Mouse (Mus musculus): Measurements from ENCODE around the gene Decr2.
A peak's percentile ranks its signal among the peaks of the same experiment; 100 is the strongest.
"Not testable (repeated sequence)": the region's sequence is repeated elsewhere in the genome, so short reads cannot be mapped to it uniquely, and the experiment has no call there.

Decr2 gene

DNA sequence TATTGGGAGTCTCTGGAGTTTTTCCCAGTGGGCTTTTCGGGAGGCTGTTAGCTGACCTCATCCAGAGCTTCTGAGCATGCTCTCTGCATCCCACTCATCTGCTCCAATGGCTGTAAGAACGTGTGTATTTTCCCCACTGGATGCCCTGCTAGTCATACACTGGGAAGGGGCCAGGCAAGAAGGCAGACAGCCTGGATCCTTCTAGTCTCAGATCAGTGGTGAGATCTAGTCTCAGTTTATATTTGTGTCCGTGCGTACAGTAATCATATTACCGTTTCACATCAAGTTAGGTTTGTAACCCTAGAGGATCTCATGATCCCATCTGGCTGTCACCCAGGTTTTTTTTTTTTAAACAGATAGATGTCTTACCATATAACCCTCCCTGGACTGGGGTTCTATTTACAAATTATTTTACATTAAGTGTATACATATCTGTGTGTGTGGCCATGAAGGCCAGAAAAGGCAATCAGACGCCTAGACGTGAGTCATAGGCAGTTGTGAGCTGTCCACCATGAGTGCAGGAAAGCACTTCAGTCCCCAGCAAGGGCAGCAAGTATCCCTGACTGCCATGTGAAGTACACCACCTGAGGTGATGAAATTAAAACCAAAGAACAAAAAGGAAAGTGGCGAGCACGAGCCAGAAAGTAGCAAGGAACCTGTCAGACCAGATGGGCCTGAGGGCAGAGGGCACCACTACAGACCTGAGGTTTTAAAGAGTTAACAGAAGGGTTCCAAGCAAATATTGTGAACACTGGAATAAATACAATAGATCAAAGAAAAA is 32.2 kb downstream of the Decr2 start:
- no peak for DNase-seq

DNA sequence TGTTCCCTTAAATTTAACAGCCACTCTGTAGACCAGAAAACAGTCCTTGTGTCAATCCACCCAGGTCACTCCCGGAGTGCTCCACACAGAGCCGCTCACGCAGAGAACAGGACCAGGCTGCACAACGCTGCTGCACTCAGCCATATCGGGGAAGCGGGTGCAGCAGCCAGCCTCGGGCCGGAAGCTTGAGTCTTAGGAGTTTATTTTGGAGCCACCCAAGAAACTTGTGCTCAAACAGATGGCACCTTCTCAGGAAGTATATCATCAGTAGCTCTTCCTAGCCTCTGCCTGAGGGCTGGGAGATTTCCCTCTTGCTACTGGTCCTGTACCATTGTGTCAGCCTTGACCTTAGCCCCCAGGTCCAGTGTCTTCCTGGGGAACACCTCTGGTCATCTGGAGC is 32.9 kb downstream of the Decr2 start:
- DNase-seq, result no peak

DNA sequence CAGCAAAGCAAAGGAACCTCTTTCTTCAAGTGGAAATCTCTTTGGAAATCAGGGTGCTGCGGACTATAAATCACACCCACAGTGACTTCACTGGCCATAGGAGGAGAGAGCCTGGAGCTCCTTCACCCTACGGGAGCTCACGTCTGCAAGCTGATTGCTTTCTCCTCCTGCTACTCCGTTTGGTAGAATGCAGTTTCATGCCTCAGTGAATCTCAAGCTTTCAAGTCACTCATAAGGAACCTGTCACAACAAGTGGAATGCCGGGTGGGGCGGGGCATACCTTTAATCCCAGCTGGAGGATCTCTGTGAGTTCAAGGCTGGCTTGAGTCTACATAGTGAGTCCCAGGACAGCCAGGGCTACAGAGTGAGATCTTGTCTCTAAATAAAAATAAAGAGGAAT is 35.0 kb downstream of the Decr2 start:
- peak; percentile 64 to 66 for DNase-seq

- peak; percentile 63 to 73 for DNase-seq
Observed at GRCm38 (mm10) chr17:26054133-26054845, 35.8 kb downstream of the Decr2 start.

DNA sequence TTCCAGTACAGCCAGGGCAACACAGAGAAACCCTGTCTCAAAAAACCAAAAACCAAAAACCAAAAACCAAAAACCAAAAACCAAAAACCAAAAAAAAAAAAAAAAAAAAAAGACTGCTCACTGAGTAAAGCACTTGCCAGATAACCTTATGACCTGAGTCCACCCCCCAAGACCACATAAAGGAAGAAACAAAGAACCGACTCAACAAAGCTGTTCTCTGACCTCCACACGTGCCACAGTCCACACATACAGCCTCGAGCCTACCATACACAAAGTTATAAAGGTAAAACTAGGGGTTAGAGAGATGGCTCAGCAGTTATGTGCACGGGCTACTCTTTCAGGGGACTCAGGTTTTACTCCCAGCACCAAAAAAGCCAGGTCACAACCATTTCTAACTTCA is 37.4 kb downstream of the Decr2 start:
- no peak for DNase-seq

DNA sequence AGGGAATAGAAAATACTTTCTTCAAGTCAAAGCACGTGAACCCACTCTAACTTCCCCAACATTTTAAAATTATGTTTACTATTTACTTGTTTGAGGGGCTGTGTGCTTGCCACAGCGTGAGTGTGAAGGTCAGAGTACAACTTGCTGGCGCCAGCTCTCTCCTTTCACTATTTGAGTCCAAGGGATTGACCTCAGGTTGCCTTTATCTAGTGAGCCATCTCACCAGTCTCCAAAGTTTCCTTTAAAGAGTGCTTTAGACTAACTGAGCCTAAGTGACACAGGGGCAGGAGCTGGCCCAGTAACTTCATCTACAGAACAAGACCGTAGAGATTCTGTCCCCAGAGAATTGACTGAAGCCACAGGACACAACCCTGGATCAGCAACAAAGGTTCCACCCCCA is 38.1 kb downstream of the Decr2 start:
- peak; percentile 51 to 57 for DNase-seq

- DNase-seq, result no peak
Observed at GRCm38 (mm10) chr17:26048118-26048517, 42.0 kb downstream of the Decr2 start.

DNA sequence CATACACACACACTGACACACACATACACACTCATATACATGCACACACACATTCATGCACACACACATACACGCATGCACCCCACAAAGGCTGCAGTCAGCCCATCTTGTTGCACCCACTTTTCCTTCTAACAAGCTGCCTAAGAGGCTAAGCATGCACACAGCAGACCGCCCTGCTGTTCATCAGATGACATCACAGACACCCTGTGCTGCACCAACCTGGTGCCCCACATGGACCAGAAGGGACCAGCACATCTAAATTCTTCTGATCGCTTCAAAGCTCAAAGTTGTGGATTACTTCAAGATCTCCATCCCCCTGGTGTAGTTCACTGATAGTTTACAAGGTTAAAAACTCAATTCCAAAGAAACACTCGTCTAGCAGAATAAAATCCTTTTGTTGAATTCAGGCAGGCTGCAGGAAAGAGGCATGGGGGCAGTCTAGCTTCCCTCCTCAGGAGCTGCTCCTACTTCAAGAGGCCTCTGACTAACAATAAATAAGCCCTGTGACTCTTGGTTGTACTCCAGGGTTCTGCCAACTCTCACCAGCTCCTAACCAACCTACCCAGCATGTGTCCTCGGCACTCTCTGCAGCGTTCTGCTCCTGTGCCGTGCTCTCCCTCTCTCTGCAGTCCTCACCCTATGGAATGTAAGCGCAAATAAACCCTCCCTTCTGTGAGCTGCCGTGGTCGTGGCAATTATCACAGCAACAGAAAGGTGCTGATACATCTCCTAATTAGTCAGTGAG is 43.7 kb downstream of the Decr2 start:
- no peak for DNase-seq

DNA sequence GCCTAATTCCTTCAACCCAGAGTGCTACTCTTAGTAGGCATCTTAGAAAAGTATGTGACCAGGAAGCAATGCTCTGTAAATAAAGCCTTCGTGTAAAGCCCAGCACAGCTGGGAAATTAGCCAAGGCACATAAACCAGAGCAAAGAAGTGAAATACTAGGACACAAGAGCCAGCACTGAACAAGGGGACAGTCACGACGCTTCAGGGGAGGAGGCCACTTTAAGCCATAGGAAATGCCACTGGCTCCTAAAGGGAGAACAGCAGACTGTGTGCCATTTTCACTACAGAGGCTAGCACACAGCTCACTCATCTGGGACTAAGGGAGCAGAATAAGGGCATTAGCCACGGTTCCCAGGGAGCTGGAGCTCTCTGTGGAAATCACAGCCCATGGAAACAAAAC is 44.9 kb downstream of the Decr2 start:
- no peak for DNase-seq

- peak; percentile 91 to 94 for DNase-seq
Observed at GRCm38 (mm10) chr17:26043249-26043636, 46.9 kb downstream of the Decr2 start.

DNA sequence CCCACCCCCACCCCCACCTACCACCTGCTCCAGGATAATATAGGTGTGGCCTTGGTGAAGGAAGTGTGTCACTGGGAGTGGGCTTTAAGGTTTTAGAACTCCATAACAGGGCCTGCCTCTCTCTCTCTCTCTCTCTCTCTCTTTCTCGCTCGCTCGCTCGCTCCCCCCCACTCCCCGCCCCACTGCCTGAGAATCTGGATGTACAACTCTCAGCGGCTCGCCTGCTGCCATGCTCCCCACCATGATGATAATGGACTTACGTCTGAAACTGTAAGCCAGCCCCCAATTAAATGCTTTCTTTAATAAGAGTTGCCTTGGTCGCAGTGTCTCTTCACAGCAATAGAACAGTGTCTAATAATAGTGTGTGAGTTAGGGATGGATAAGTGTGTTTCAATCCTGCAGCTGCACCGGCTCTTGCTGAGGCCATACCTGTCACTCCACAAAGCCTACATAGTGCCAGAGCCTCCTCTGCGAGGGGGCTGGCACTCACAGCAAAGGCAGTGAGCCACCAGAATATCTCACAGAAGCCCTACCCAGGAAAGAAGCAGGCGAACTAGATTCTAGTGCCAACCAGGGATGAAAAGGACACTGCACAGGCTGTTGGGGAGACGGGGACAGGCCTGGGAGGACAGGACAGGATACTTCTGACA is 47.4 kb downstream of the Decr2 start:
- DNase-seq, result no peak

GRCm38 (mm10) chr17:26041111-26041802 is 48.9 kb downstream of the Decr2 start:
- peak; percentile 76 to 81 for DNase-seq

GRCm38 (mm10) chr17:26040711-26041110 is 49.4 kb downstream of the Decr2 start:
- not testable (repeated sequence) for DNase-seq

- DNase-seq, result no peak
Observed at GRCm38 (mm10) chr17:26032037-26032436, 58.1 kb downstream of the Decr2 start.

- DNase-seq, result no peak
Observed at GRCm38 (mm10) chr17:26031583-26031982, 58.6 kb downstream of the Decr2 start.

All from kidney, postnatal 36 days (tissue).